Mouse (Mus musculus): ENCODE measurements around the gene Prss57. TPM values are rescaled to one million over a fixed set of nuclear protein-coding genes. Genes with fewer than 3 reads are reported as not detected.

Gene Prss57
- total and polyA plus RNA-seq, 3 experiments = 0.50 to 0.70 TPM; not detected in 1

- no peaks in the 10 kb centered on the region for H3K79me2 ChIP-seq (ENCODE audit: control insufficient read depth, insufficient read depth, low read length, poor library complexity)
- H3K27ac ChIP-seq (ENCODE audit: control insufficient read depth, low read depth, low read length) = no peak overlapping the region
- no peak overlapping the region for H3K4me3 ChIP-seq (ENCODE audit: control insufficient read depth in 1 of 2, insufficient read depth in 1 of 2, low read depth in 2 of 2, low read length in 2 of 2)
- H3K27me3 ChIP-seq (ENCODE audit: control insufficient read depth in 1 of 2, insufficient read depth in 2 of 2, low read length in 2 of 2) = no peaks in the 10 kb centered on the region
- DNase-seq (ENCODE audit: low read depth, low spot score) = no peak
- H3K36me3 ChIP-seq (ENCODE audit: control insufficient read depth in 1 of 2, insufficient read depth in 2 of 2, low read length in 2 of 2) = peaks cover 0 to 5% of the 10 kb centered on the region in 2 experiments; a peak in 2 of 4 replicates
- no peaks in the 10 kb centered on the region for H3K9me3 ChIP-seq (replicated peaks; ENCODE audit: insufficient read depth, low read length)
- no peak for TF ChIP-seq MYB (IDR thresholded peaks at IDR 0.05; ENCODE audit: low read depth, low read length)
- TF ChIP-seq UBTF (IDR thresholded peaks at IDR 0.05; ENCODE audit: borderline replicate concordance, insufficient read depth, low read depth, low read length) = no peak
- TF ChIP-seq ETS1 (IDR thresholded peaks at IDR 0.05; ENCODE audit: low read depth, low read length) = no peak
- no peak for TF ChIP-seq ZKSCAN1 (IDR thresholded peaks at IDR 0.05; ENCODE audit: low read depth, low read length)
- TF ChIP-seq TAL1 (IDR thresholded peaks at IDR 0.05; ENCODE audit: low read length) = no peak
- TF ChIP-seq MAZ (IDR thresholded peaks at IDR 0.05; ENCODE audit: low read depth, low read length) = no peak
- no peak for TF ChIP-seq POLR2AphosphoS5 (IDR thresholded peaks at IDR 0.05; ENCODE audit: borderline replicate concordance, low read depth, low read length)
- no peak for TF ChIP-seq SIN3A (IDR thresholded peaks at IDR 0.05; ENCODE audit: low read length)
- no peak for TF ChIP-seq ZMIZ1 (IDR thresholded peaks at IDR 0.05; ENCODE audit: low read depth, low read length)
- no peak for TF ChIP-seq USF1 (IDR thresholded peaks at IDR 0.05; ENCODE audit: low read depth, low read length)
- TF ChIP-seq MEF2A (IDR thresholded peaks at IDR 0.05; ENCODE audit: extremely low read depth, insufficient replicate concordance, low read depth, low read length, poor library complexity, severe bottlenecking) = no peak
- TF ChIP-seq KAT2A (conservative IDR thresholded peaks at IDR 0.05; ENCODE audit: low read depth, low read length) = no peak
- no peak for TF ChIP-seq ZNF384 (IDR thresholded peaks at IDR 0.05; ENCODE audit: low read depth, low read length)
- no peak for TF ChIP-seq MXI1 (IDR thresholded peaks at IDR 0.05; ENCODE audit: low read depth, low read length)
- TF ChIP-seq RAD21 (IDR thresholded peaks at IDR 0.05; ENCODE audit: low read depth, low read length) = no peak
- TF ChIP-seq TBP (IDR thresholded peaks at IDR 0.05; ENCODE audit: low read depth, low read length) = no peak
- TF ChIP-seq MAFK (IDR thresholded peaks at IDR 0.05; ENCODE audit: borderline replicate concordance, low read depth, low read length) = no peak
- TF ChIP-seq CTCF (IDR thresholded peaks at IDR 0.05 in 2 of 3, conservative IDR thresholded peaks at IDR 0.05 in 1 of 3; ENCODE audit: control insufficient read depth in 1 of 3, insufficient read depth in 1 of 3, low read depth in 2 of 3, low read length in 3 of 3, poor library complexity in 1 of 3, severe bottlenecking in 1 of 3) = no peak
- no peak for TF ChIP-seq SMC3 (IDR thresholded peaks at IDR 0.05; ENCODE audit: low read depth, low read length)
- no peak overlapping the region for H3K9ac ChIP-seq (ENCODE audit: control insufficient read depth, low read depth, low read length, poor library complexity, severe bottlenecking)
- peaks cover 3% of the 10 kb centered on the region in 2 experiments; a peak in 2 of 4 replicates for H3K4me1 ChIP-seq (ENCODE audit: control insufficient read depth in 1 of 2, insufficient read depth in 2 of 2, low read length in 2 of 2)
Measured at GRCm38 (mm10) chr10:79807826-79808225, 17.1 kb upstream of the Prss57 start.

- no peak overlapping the region for H3K9ac ChIP-seq (ENCODE audit: control insufficient read depth, low read depth, low read length, poor library complexity, severe bottlenecking)
- H3K27ac ChIP-seq (ENCODE audit: control insufficient read depth, low read depth, low read length) = no peak overlapping the region
- no peaks in the 10 kb centered on the region for H3K79me2 ChIP-seq (ENCODE audit: control insufficient read depth, insufficient read depth, low read length, poor library complexity)
- peaks cover 5 to 10% of the 10 kb centered on the region in 2 experiments; a peak in 3 of 4 replicates for H3K4me1 ChIP-seq (ENCODE audit: control insufficient read depth in 1 of 2, insufficient read depth in 2 of 2, low read length in 2 of 2)
- H3K27me3 ChIP-seq (ENCODE audit: control insufficient read depth in 1 of 2, insufficient read depth in 2 of 2, low read length in 2 of 2) = no peaks in the 10 kb centered on the region
- TF ChIP-seq RAD21 (IDR thresholded peaks at IDR 0.05; ENCODE audit: low read depth, low read length) (no peak), MXI1 (IDR thresholded peaks at IDR 0.05; ENCODE audit: low read depth, low read length) (no peak), TAL1 (IDR thresholded peaks at IDR 0.05; ENCODE audit: low read length) (no peak), CHD2 (IDR thresholded peaks at IDR 0.05; ENCODE audit: low read length) (no peak), GABPA (IDR thresholded peaks at IDR 0.05; ENCODE audit: low read depth, low read length) (no peak), ZMIZ1 (IDR thresholded peaks at IDR 0.05; ENCODE audit: low read depth, low read length) (no peak), UBTF (IDR thresholded peaks at IDR 0.05; ENCODE audit: borderline replicate concordance, insufficient read depth, low read depth, low read length) (no peak)
- peak; percentile 37 for DNase-seq (ENCODE audit: low read depth, low spot score)
- no peaks in the 10 kb centered on the region for H3K9me3 ChIP-seq (replicated peaks; ENCODE audit: insufficient read depth, low read length)
- no peak overlapping the region for H3K4me3 ChIP-seq (ENCODE audit: control insufficient read depth in 1 of 2, insufficient read depth in 1 of 2, low read depth in 2 of 2, low read length in 2 of 2)
- H3K36me3 ChIP-seq (ENCODE audit: control insufficient read depth in 1 of 2, insufficient read depth in 2 of 2, low read length in 2 of 2) = peaks cover 0 to 11% of the 10 kb centered on the region in 2 experiments; a peak in 2 of 4 replicates
Measured at GRCm38 (mm10) chr10:79806972-79807371, 16.2 kb upstream of the Prss57 start.

All from MEL (cell line).